Mouse (Mus musculus) heart, postnatal 0 days (tissue): ENCODE results near the gene Psmd4.

Source experiments
- CTCF ChIP-seq: IDR thresholded peaks from 2 replicates; pipeline ENCODE4 v1.5.1; 2016; ENCODE audit warnings: antibody characterized with exemption, control low read depth, low read depth
- EP300 ChIP-seq: IDR thresholded peaks from 2 replicates; pipeline ENCODE4 v1.6.1; 2016; ENCODE audit warnings: antibody characterized with exemption, low read depth

DNA sequence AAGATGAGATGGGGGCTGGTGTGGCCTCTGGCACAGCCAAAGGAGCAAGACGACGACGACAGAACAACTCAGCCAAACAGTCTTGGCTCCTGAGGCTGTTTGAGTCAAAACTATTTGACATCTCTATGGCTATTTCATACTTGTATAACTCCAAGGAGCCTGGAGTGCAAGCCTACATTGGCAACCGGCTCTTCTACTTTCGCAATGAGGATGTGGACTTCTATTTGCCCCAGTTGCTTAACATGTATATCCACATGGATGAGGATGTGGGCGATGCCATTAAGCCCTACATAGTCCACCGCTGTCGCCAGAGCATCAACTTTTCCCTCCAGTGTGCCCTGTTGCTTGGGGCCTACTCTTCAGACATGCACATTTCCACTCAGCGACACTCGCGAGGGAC is 58.1 kb downstream of the Psmd4 start:
- TF ChIP-seq CTCF (no peak), EP300 (no peak)
